Mouse (Mus musculus) embryonic facial prominence, embryonic 13.5 days (tissue): ENCODE measurements at regions not wholly inside any gene's neighbourhood (a gene's known extent, or its start where the extent isn't known, plus 50 kb on each side); places are given as distances from the start of the nearest gene placed in this dataset.

ENCODE experiments used
- ATAC-seq: fragments of 200-750 bp; cut with Nextera tagmentation; 2 replicates; pipeline ENCODE4 v1.8.0; 2017; ENCODE audit warnings: low read depth; ENCODE audit not compliant: insufficient number of reproducible peaks, insufficient read depth, low FRiP score, low TSS enrichment
- H3K27ac ChIP-seq: fragments of 300-500 bp; sonication (generic); 2 replicates; pipeline ENCODE4 v1.5.1; 2015; ENCODE audit warnings: moderate library complexity, mild to moderate bottlenecking, inconsistent platforms
- H3K27me3 ChIP-seq: fragments of 300-500 bp; sonication (generic); 2 replicates; pipeline ENCODE4 v1.6.1; 2015; ENCODE audit warnings: mild to moderate bottlenecking, inconsistent platforms
- H3K36me3 ChIP-seq: fragments of 300-500 bp; sonication (generic); 2 replicates; pipeline ENCODE4 v1.6.1; 2015; ENCODE audit warnings: mild to moderate bottlenecking, inconsistent platforms
- H3K4me1 ChIP-seq: fragments of 300-500 bp; sonication (generic); 2 replicates; pipeline ENCODE4 v1.6.1; 2015; ENCODE audit warnings: inconsistent platforms
- H3K4me2 ChIP-seq: fragments of 300-500 bp; sonication (generic); 2 replicates; pipeline ENCODE4 v1.6.1; 2015; ENCODE audit warnings: moderate library complexity, mild to moderate bottlenecking, inconsistent platforms
- H3K4me3 ChIP-seq: fragments of 300-500 bp; sonication (generic); 2 replicates; pipeline ENCODE4 v1.5.1; 2015; ENCODE audit warnings: mild to moderate bottlenecking, inconsistent platforms
- H3K9ac ChIP-seq: fragments of 300-500 bp; sonication (generic); 2 replicates; pipeline ENCODE4 v1.6.1; 2015; ENCODE audit warnings: mild to moderate bottlenecking, inconsistent platforms
- H3K9me3 ChIP-seq: fragments of 300-500 bp; sonication (generic); 2 replicates; pipeline ENCODE4 v1.6.1; 2016; ENCODE audit warnings: inconsistent platforms
- WGBS: fragments of 180-500 bp; shearing (Covaris S2); methylation state at CpG from one replicate; pipeline ENCODE4 v1.1.7; 2015; ENCODE audit warnings: mixed read lengths; 5-methylcytosine and 5-hydroxymethylcytosine counted together

- Histone ChIP-seq H3K36me3 (no peaks in the 10 kb centered on the region), H3K9me3 (no peaks in the 10 kb centered on the region), H3K9ac (no peak overlapping the region), H3K27me3 (no peaks in the 10 kb centered on the region), H3K27ac (no peak overlapping the region), H3K4me1 (no peaks in the 10 kb centered on the region), H3K4me2 (no peak overlapping the region), H3K4me3 (no peak overlapping the region)
- ATAC-seq, result no peak
- 62% methylated on average over 12 of the region's 12 CpGs for WGBS
Measured at GRCm38 (mm10) chr9:85400600-85401313, 73.6 kb upstream of the Tent5a start.

DNA sequence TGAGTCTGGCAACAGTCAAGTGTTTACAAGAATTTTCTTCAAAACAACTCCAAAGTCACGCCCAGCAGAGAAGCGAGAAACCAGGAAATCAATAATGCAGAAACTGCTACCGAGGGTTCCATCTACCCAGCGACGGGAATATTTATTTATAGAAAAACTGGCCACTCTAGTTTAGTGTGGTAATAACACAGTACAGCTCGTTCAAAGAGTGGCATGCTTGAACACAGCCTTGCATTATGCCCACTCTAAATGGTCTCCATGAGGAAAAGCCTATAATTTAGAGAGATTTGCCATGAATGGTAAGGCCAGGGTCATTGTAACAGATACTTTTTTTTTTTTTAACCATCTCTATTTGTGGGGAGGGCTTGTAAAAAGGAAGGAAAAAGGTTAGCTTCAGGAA is 67.8 kb upstream of the Tent5a start:
- Histone ChIP-seq H3K9me3 (no peaks in the 10 kb centered on the region), H3K4me1 (no peaks in the 10 kb centered on the region), H3K4me2 (no peak overlapping the region), H3K27ac (no peak overlapping the region), H3K27me3 (no peaks in the 10 kb centered on the region), H3K9ac (no peak overlapping the region), H3K4me3 (no peak overlapping the region), H3K36me3 (no peaks in the 10 kb centered on the region)
- 68% methylated on average over 6 of the region's 6 CpGs for WGBS
- no peak for ATAC-seq

- Histone ChIP-seq H3K4me3 (no peak overlapping the region), H3K27me3 (no peaks in the 10 kb centered on the region), H3K9ac (no peak overlapping the region), H3K9me3 (no peaks in the 10 kb centered on the region), H3K4me2 (no peak overlapping the region), H3K27ac (no peak overlapping the region), H3K36me3 (no peaks in the 10 kb centered on the region), H3K4me1 (no peaks in the 10 kb centered on the region)
- WGBS, result 95% methylated on average over 2 of the region's 2 CpGs
- ATAC-seq, result no peak
Measured at GRCm38 (mm10) chr9:85391283-85391682, 64.1 kb upstream of the Tent5a start.

- Histone ChIP-seq H3K4me2 (no peak overlapping the region), H3K27ac (no peak overlapping the region), H3K9me3 (no peaks in the 10 kb centered on the region), H3K36me3 (no peaks in the 10 kb centered on the region), H3K9ac (no peak overlapping the region), H3K4me1 (no peaks in the 10 kb centered on the region), H3K4me3 (no peak overlapping the region), H3K27me3 (no peaks in the 10 kb centered on the region)
- no peak for ATAC-seq
- 81% methylated on average over 7 of the region's 7 CpGs for WGBS
Measured at GRCm38 (mm10) chr9:85388775-85389393, 61.7 kb upstream of the Tent5a start.

- Histone ChIP-seq H3K4me3 (no peak overlapping the region), H3K4me2 (no peak overlapping the region), H3K9ac (no peak overlapping the region), H3K36me3 (no peaks in the 10 kb centered on the region), H3K27me3 (no peaks in the 10 kb centered on the region), H3K4me1 (no peaks in the 10 kb centered on the region), H3K27ac (no peak overlapping the region), H3K9me3 (no peaks in the 10 kb centered on the region)
- 88% methylated on average over 2 of the region's 2 CpGs for WGBS
- no peak for ATAC-seq
Measured at GRCm38 (mm10) chr9:85382413-85382812, 55.3 kb upstream of the Tent5a start.

- Histone ChIP-seq H3K36me3 (no peaks in the 10 kb centered on the region), H3K4me2 (no peak overlapping the region), H3K4me3 (no peak overlapping the region), H3K27ac (no peak overlapping the region), H3K9ac (no peak overlapping the region), H3K4me1 (no peaks in the 10 kb centered on the region), H3K27me3 (no peaks in the 10 kb centered on the region), H3K9me3 (no peaks in the 10 kb centered on the region)
- WGBS, result 78% methylated on average over 5 of the region's 5 CpGs
- ATAC-seq, result no peak
Measured at GRCm38 (mm10) chr9:85380756-85381155, 53.6 kb upstream of the Tent5a start.

DNA sequence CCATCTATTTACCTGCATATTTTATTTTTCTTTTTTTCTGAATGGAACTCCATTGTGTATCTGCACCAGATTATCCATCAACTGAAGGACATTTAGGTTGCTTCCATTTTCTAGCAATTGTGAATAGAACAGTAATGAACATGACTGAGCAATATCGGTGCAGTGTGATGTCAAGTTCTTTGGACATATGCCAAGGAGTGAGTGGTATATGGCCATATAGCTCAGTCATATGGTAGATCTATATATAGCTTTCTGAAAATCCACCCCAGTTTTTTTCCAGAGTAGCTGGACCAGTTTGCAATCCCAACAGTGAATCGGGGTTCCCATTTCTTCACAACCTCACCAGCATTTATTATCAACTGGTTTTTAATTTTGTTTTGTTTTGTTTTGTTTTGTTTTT is 52.0 kb upstream of the Tent5a start:
- H3K36me3 ChIP-seq, result no peaks in the 10 kb centered on the region
- WGBS, result 81% methylated on average over 2 of the region's 2 CpGs
- H3K27ac ChIP-seq, result no peak overlapping the region

More for the DNA sequence above, 52.0 kb upstream of the Tent5a start:
- no peak for ATAC-seq
- H3K4me2 ChIP-seq, result no peak overlapping the region
- H3K4me3 ChIP-seq, result no peak overlapping the region
- no peaks in the 10 kb centered on the region for H3K9me3 ChIP-seq
- H3K4me1 ChIP-seq, result 0 out of 2 replicates have a peak, but pooled peaks cover 5% of the 10 kb centered on the region
- H3K9ac ChIP-seq, result no peak overlapping the region
- H3K27me3 ChIP-seq, result no peaks in the 10 kb centered on the region
